Mouse (Mus musculus) forebrain, embryonic 16.5 days (tissue): Measurements from ENCODE around the gene Olfm2. TPM values are rescaled to one million over a fixed set of nuclear protein-coding genes. Genes with fewer than 3 reads are reported as not detected.
A peak's percentile ranks its signal among the peaks of the same experiment; 100 is the strongest.
"Not testable (repeated sequence)": the region's sequence is repeated elsewhere in the genome, so short reads cannot be mapped to it uniquely, and the experiment has no call there.

ENCODE experiments used
- ATAC-seq: fragments of 200-750 bp; cut with Nextera tagmentation; 2 replicates; pipeline ENCODE4 v1.8.0; 2017; ENCODE audit warnings: mild to moderate bottlenecking, moderate library complexity
- H3K27ac ChIP-seq: fragments of 300-500 bp; sonication (generic); 2 replicates; pipeline ENCODE4 v1.5.1; 2014; ENCODE audit warnings: low read length, control low read depth
- H3K27me3 ChIP-seq: fragments of 300-500 bp; sonication (generic); replicated peaks from 2 replicates; pipeline ENCODE4 v1.6.1; 2014; ENCODE audit warnings: low read length; ENCODE audit not compliant: control insufficient read depth, insufficient read depth
- H3K36me3 ChIP-seq: fragments of 300-500 bp; sonication (generic); 2 replicates; pipeline ENCODE4 v1.6.1; 2014; ENCODE audit not compliant: control insufficient read depth, insufficient read depth
- H3K4me1 ChIP-seq: fragments of 300-500 bp; sonication (generic); replicated peaks from 2 replicates; pipeline ENCODE4 v1.6.1; 2014; ENCODE audit warnings: low read length; ENCODE audit not compliant: control insufficient read depth, insufficient read depth
- H3K4me2 ChIP-seq: fragments of 300-500 bp; sonication (generic); 2 replicates; pipeline ENCODE4 v1.6.1; 2014; ENCODE audit warnings: mild to moderate bottlenecking, low read length, control low read depth
- H3K4me3 ChIP-seq: fragments of 300-500 bp; sonication (generic); replicated peaks from 2 replicates; pipeline ENCODE4 v1.5.1; 2014; ENCODE audit warnings: mild to moderate bottlenecking, low read length, control low read depth
- H3K9ac ChIP-seq: fragments of 300-500 bp; sonication (generic); replicated peaks from 2 replicates; pipeline ENCODE4 v1.6.1; 2014; ENCODE audit warnings: low read depth, low read length, control low read depth
- H3K9me3 ChIP-seq: fragments of 300-500 bp; sonication (generic); 2 replicates; pipeline ENCODE4 v1.6.1; 2016; ENCODE audit warnings: low read length; ENCODE audit not compliant: control insufficient read depth
- WGBS: fragments of 180-500 bp; shearing (Covaris S2); extraction: QIAGEN DNeasy Blood & Tissue Kit; methylation state at CpG from one replicate; pipeline ENCODE4 v1.1.7; 2014; 5-methylcytosine and 5-hydroxymethylcytosine counted together
- polyA plus RNA-seq: library from polyadenylated mRNA; unstranded; fragments of >200 nt; fragmentation: Nextera tagmentation; extraction: Ambion mirVana; gene quantifications from 2 replicates; pipeline ENCODE4 v1.2.1, GENCODE M21; 2015

Gene Olfm2
- polyA plus RNA-seq, 1 experiment from 2014 or later = 173 TPM

GRCm38 (mm10) chr9:20710471-20710870 lies 35.7 kb downstream of the Olfm2 start:
- no peak for ATAC-seq
- Histone ChIP-seq H3K4me2 (no peak overlapping the region), H3K9me3 (no peaks in the 10 kb centered on the region), H3K27ac (no peak overlapping the region), H3K4me1 (peaks cover 17% of the 10 kb centered on the region), H3K4me3 (no peak overlapping the region), H3K9ac (no peak overlapping the region), H3K27me3 (no peaks in the 10 kb centered on the region), H3K36me3 (no peaks in the 10 kb centered on the region)
- WGBS = 91% methylated on average over 3 of the region's 3 CpGs

GRCm38 (mm10) chr9:20705981-20706380 lies 40.2 kb downstream of the Olfm2 start:
- Histone ChIP-seq H3K27ac (no peak overlapping the region), H3K36me3 (no peaks in the 10 kb centered on the region), H3K4me2 (no peak overlapping the region), H3K27me3 (no peaks in the 10 kb centered on the region), H3K9ac (no peak overlapping the region), H3K4me3 (no peak overlapping the region), H3K4me1 (peaks cover 14% of the 10 kb centered on the region), H3K9me3 (no peaks in the 10 kb centered on the region)
- no peak for ATAC-seq
- WGBS = 54% methylated on average over 4 of the region's 4 CpGs

- peaks cover 14% of the 10 kb centered on the region for H3K4me1 ChIP-seq
- no peak overlapping the region for H3K27ac ChIP-seq
- no peak overlapping the region for H3K4me3 ChIP-seq
- no peak overlapping the region for H3K4me2 ChIP-seq
- H3K9me3 ChIP-seq = no peaks in the 10 kb centered on the region
- no peak overlapping the region for H3K9ac ChIP-seq
- no peaks in the 10 kb centered on the region for H3K27me3 ChIP-seq
- no peaks in the 10 kb centered on the region for H3K36me3 ChIP-seq
- ATAC-seq = no peak
Measured at GRCm38 (mm10) chr9:20705420-20705819, 40.7 kb downstream of the Olfm2 start.

GRCm38 (mm10) chr9:20703832-20704380 lies 42.2 kb downstream of the Olfm2 start:
- Histone ChIP-seq H3K9ac (peak overlapping the region; percentile 22; the same call in 1 of the 2 replicates), H3K4me2 (no peak overlapping the region; the same call in 1 of the 2 replicates), H3K9me3 (no peaks in the 10 kb centered on the region), H3K36me3 (no peaks in the 10 kb centered on the region), H3K27me3 (no peaks in the 10 kb centered on the region), H3K4me3 (no peak overlapping the region), H3K27ac (peak overlapping the region; percentile 74), H3K4me1 (peaks cover 14% of the 10 kb centered on the region)
- ATAC-seq = peak; percentile 67
- WGBS = 30% methylated on average over 8 of the region's 8 CpGs

- WGBS = 4% methylated on average over 8 of the region's 8 CpGs
- Histone ChIP-seq H3K4me2 (no peak overlapping the region), H3K36me3 (no peaks in the 10 kb centered on the region), H3K27me3 (peaks cover 7% of the 10 kb centered on the region; the same call in 1 of the 2 replicates), H3K9me3 (peaks cover 3% of the 10 kb centered on the region; the same call in 1 of the 2 replicates), H3K4me3 (no peak overlapping the region), H3K27ac (no peak overlapping the region), H3K4me1 (peaks cover 8% of the 10 kb centered on the region), H3K9ac (no peak overlapping the region)
- peak; percentile 33; the same call in 1 of the 2 replicates for ATAC-seq
Measured at GRCm38 (mm10) chr9:20697466-20697865, 48.7 kb downstream of the Olfm2 start.

GRCm38 (mm10) chr9:20696107-20696712 lies 49.9 kb downstream of the Olfm2 start:
- ATAC-seq = peak; percentile 60

GRCm38 (mm10) chr9:20694721-20695235 lies 51.4 kb downstream of the Olfm2 start:
- H3K9me3 ChIP-seq = peaks cover 3% of the 10 kb centered on the region; the same call in 1 of the 2 replicates
- H3K9ac ChIP-seq = peak overlapping the region; percentile 29; the same call in 1 of the 2 replicates
- H3K4me1 ChIP-seq = peaks cover 8% of the 10 kb centered on the region
- H3K4me3 ChIP-seq = no peak overlapping the region
- H3K4me2 ChIP-seq = peak overlapping the region; percentile 44
- H3K27ac ChIP-seq = no peak overlapping the region
- ATAC-seq = no peak
- no peaks in the 10 kb centered on the region for H3K36me3 ChIP-seq
- H3K27me3 ChIP-seq = peaks cover 7% of the 10 kb centered on the region; the same call in 1 of the 2 replicates
- WGBS = 4% methylated on average over 25 of the region's 25 CpGs

More at GRCm38 (mm10) chr9:20696107-20696712, 49.9 kb downstream of the Olfm2 start:
- WGBS = 32% methylated on average over 5 of the region's 5 CpGs
- Histone ChIP-seq H3K9me3 (peaks cover 3% of the 10 kb centered on the region; the same call in 1 of the 2 replicates), H3K27ac (no peak overlapping the region), H3K4me2 (no peak overlapping the region), H3K4me1 (peaks cover 8% of the 10 kb centered on the region), H3K27me3 (peaks cover 7% of the 10 kb centered on the region; the same call in 1 of the 2 replicates), H3K36me3 (no peaks in the 10 kb centered on the region), H3K9ac (no peak overlapping the region), H3K4me3 (no peak overlapping the region)

GRCm38 (mm10) chr9:20692863-20693262 lies 53.3 kb downstream of the Olfm2 start:
- no peak overlapping the region for H3K27ac ChIP-seq
- H3K9ac ChIP-seq = no peak overlapping the region
- no peaks in the 10 kb centered on the region for H3K36me3 ChIP-seq
- H3K4me2 ChIP-seq = no peak overlapping the region
- ATAC-seq = no peak
- peaks cover 7% of the 10 kb centered on the region; the same call in 1 of the 2 replicates for H3K27me3 ChIP-seq
- peaks cover 8% of the 10 kb centered on the region for H3K4me1 ChIP-seq
- H3K4me3 ChIP-seq = no peak overlapping the region
- H3K9me3 ChIP-seq = peaks cover 3% of the 10 kb centered on the region; the same call in 1 of the 2 replicates
- WGBS = 98% methylated on average over 3 of the region's 3 CpGs

- H3K4me1 ChIP-seq, H3K9me3 ChIP-seq, H3K4me3 ChIP-seq, H3K9ac ChIP-seq, H3K27me3 ChIP-seq, H3K27ac ChIP-seq, ATAC-seq, H3K4me2 ChIP-seq, H3K36me3 ChIP-seq: not testable (repeated sequence)
- 93% methylated on average over 2 of the region's 2 CpGs for WGBS
Measured at GRCm38 (mm10) chr9:20690449-20690848, 55.7 kb downstream of the Olfm2 start.
